Mouse (Mus musculus): Measurements from ENCODE around the gene Stx8.

Stx8 gene

GRCm38 (mm10) chr11:68036133-68036959 lies 70.4 kb downstream of the Stx8 start:
- DNase-seq, result no peak

- no peak for DNase-seq
Observed at GRCm38 (mm10) chr11:68037093-68037492, 71.1 kb downstream of the Stx8 start.

GRCm38 (mm10) chr11:68038101-68038500 lies 72.1 kb downstream of the Stx8 start:
- no peak for DNase-seq

GRCm38 (mm10) chr11:68044181-68044580 lies 78.2 kb downstream of the Stx8 start:
- no peak for DNase-seq

- DNase-seq, result no peak
Observed at GRCm38 (mm10) chr11:68046916-68047315, 80.9 kb downstream of the Stx8 start.

- DNase-seq, result no peak
Observed at GRCm38 (mm10) chr11:68049261-68050165, 83.5 kb downstream of the Stx8 start.

- no peak for DNase-seq
Observed at GRCm38 (mm10) chr11:68050725-68051124, 84.7 kb downstream of the Stx8 start.

GRCm38 (mm10) chr11:68051305-68051704 lies 85.3 kb downstream of the Stx8 start:
- no peak for DNase-seq

GRCm38 (mm10) chr11:68058466-68059201 lies 92.6 kb downstream of the Stx8 start:
- DNase-seq, result no peak

- DNase-seq, result no peak
Observed at GRCm38 (mm10) chr11:68060651-68061050, 94.7 kb downstream of the Stx8 start.

- no peak for DNase-seq
Observed at GRCm38 (mm10) chr11:68062116-68062515, 96.1 kb downstream of the Stx8 start.

- DNase-seq, result no peak
Observed at GRCm38 (mm10) chr11:68067806-68068205, 101.8 kb downstream of the Stx8 start.

- DNase-seq, result no peak
Observed at GRCm38 (mm10) chr11:68070086-68070485, 104.1 kb downstream of the Stx8 start.

- no peak for DNase-seq
Observed at GRCm38 (mm10) chr11:68071836-68072235, 105.8 kb downstream of the Stx8 start.

GRCm38 (mm10) chr11:68072597-68073210 lies 106.7 kb downstream of the Stx8 start:
- no peak for DNase-seq

- no peak for DNase-seq
Observed at GRCm38 (mm10) chr11:68074686-68075085, 108.7 kb downstream of the Stx8 start.

GRCm38 (mm10) chr11:68075331-68075730 lies 109.3 kb downstream of the Stx8 start:
- DNase-seq, result no peak

- DNase-seq, result no peak
Observed at GRCm38 (mm10) chr11:68079756-68080155, 113.8 kb downstream of the Stx8 start.

GRCm38 (mm10) chr11:68080999-68081398 lies 115.0 kb downstream of the Stx8 start:
- no peak for DNase-seq

GRCm38 (mm10) chr11:68082756-68083155 lies 116.8 kb downstream of the Stx8 start:
- DNase-seq, result no peak

GRCm38 (mm10) chr11:68083562-68083961 lies 117.6 kb downstream of the Stx8 start:
- no peak for DNase-seq

- no peak for DNase-seq
Observed at GRCm38 (mm10) chr11:68086221-68086620, 120.2 kb downstream of the Stx8 start.

- no peak for DNase-seq
Observed at GRCm38 (mm10) chr11:68089426-68089825, 123.4 kb downstream of the Stx8 start.

Data from right cerebral cortex, postnatal 14 days (tissue).